In the genomic region with DNA sequence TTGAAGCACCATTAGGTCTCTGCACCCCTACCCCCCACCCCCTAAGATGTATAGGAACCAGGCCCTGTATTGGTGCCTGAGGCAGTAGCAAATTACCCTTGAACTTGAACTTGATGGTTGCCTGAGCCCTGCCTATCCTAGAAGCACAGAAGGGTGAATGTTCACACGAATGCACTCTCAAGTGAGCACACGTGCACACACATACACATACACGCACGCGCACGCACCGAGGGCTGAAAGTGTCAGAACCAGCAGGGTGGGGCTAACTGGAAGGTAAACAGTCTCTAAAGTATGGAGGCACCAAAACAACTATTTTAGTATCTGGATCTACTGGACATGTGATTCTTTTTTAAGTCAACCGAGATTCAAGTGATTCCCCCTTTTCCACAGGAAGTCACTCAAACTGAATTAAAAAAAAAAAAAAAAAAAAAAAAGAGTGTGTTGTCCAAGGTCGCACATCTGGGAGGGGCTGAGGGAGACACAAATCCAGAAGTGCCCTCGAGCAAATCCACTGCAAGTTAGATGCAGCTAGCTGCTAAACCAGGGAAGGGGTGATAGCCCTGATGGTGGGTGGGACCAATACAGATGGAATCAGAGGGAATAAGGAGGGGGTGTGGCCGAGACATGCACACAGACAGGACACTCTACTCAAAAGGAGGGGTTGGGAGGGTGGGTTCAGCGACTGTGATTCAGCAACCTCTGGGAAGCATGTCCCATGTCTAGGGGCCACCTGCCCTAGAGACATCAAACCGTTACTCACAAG, we compare ENCODE assay signal across 8 mouse cellular contexts.
A peak's percentile ranks its signal among the peaks of the same experiment; 100 is the strongest.
DNase-seq lines count a peak whose midpoint lies in the region; ATAC-seq lines count a peak whose summit lies in the region.
"Had no signal": no experiment of that assay in that cellular context is flagged by ENCODE, and none has a peak within 500 bp of the region (broad histone marks: within the 10 kb centered on the region; RNA-seq: fewer than 3 reads in every experiment).

No protein-coding gene starts in this region.

- H3K27me3 ChIP-seq in kidney, embryonic 15.5 days: no peaks in the 10 kb centered on the region
- no peaks in the 10 kb centered on the region for H3K27me3 ChIP-seq in embryonic facial prominence, embryonic 15.5 days
- no peaks in the 10 kb centered on the region for H3K27me3 ChIP-seq in liver, embryonic 11.5 days (replicated peaks; ENCODE audit: control insufficient read depth, insufficient read depth, low read length)

- no peaks in the 10 kb centered on the region for H3K36me3 ChIP-seq in kidney, embryonic 15.5 days
- no peaks in the 10 kb centered on the region for H3K36me3 ChIP-seq in embryonic facial prominence, embryonic 15.5 days
- no peaks in the 10 kb centered on the region for H3K36me3 ChIP-seq in liver, embryonic 11.5 days (ENCODE audit: control insufficient read depth, insufficient read depth, low read length)

- H3K9me3 ChIP-seq in kidney, embryonic 15.5 days (replicated peaks): no peaks in the 10 kb centered on the region
- no peaks in the 10 kb centered on the region for H3K9me3 ChIP-seq in embryonic facial prominence, embryonic 15.5 days (replicated peaks)
- no peaks in the 10 kb centered on the region for H3K9me3 ChIP-seq in liver, embryonic 11.5 days (ENCODE audit: control insufficient read depth, low read length)

- H3K4me3 ChIP-seq in kidney, embryonic 15.5 days (replicated peaks): no peak overlapping the region
- no peak overlapping the region for H3K4me3 ChIP-seq in embryonic facial prominence, embryonic 15.5 days (replicated peaks)
- H3K4me3 ChIP-seq in liver, embryonic 11.5 days (ENCODE audit: low read depth, low read length): no peak overlapping the region

- peak overlapping the region; percentile 92 for H3K27ac ChIP-seq in kidney, embryonic 15.5 days
- peak overlapping the region; percentile 85 for H3K27ac ChIP-seq in embryonic facial prominence, embryonic 15.5 days (replicated peaks)
- peak overlapping the region; percentile 66; the same call in 1 of the 2 replicates for H3K27ac ChIP-seq in liver, embryonic 11.5 days (ENCODE audit: low read depth, low read length)

- 70% methylated on average over 13 of the region's 13 CpGs for WGBS in kidney, embryonic 15.5 days
- WGBS in embryonic facial prominence, embryonic 15.5 days: 47% methylated on average over 13 of the region's 13 CpGs
- WGBS in liver, embryonic 11.5 days: 77% methylated on average over 13 of the region's 13 CpGs

- no peak for ATAC-seq in kidney, embryonic 15.5 days (replicated peaks; ENCODE audit: low FRiP score)
- no peak for ATAC-seq in embryonic facial prominence, embryonic 15.5 days (ENCODE audit: insufficient number of reproducible peaks, low FRiP score, low TSS enrichment, low read depth)
- ATAC-seq in liver, embryonic 11.5 days (replicated peaks; ENCODE audit: low FRiP score): no peak
- no peak for ATAC-seq in megakaryocyte progenitor cell, adult 5-6 weeks (replicated peaks; ENCODE audit: poor library complexity)

- H3K4me1 ChIP-seq in kidney, embryonic 15.5 days: peaks cover 98% of the 10 kb centered on the region
- H3K4me1 ChIP-seq in embryonic facial prominence, embryonic 15.5 days: peaks cover 96% of the 10 kb centered on the region
- peaks cover 59% of the 10 kb centered on the region for H3K4me1 ChIP-seq in liver, embryonic 11.5 days (replicated peaks; ENCODE audit: control insufficient read depth, insufficient read depth, low read length)

- peak overlapping the region; percentile 14; the same call in 1 of the 2 replicates for H3K4me2 ChIP-seq in kidney, embryonic 15.5 days
- H3K4me2 ChIP-seq in embryonic facial prominence, embryonic 15.5 days (replicated peaks): peak overlapping the region; percentile 6; the same call in 1 of the 2 replicates
- H3K4me2 ChIP-seq in liver, embryonic 11.5 days: no peak overlapping the region

- no peak overlapping the region for H3K9ac ChIP-seq in kidney, embryonic 15.5 days
- no peak overlapping the region for H3K9ac ChIP-seq in embryonic facial prominence, embryonic 15.5 days
- H3K9ac ChIP-seq in liver, embryonic 11.5 days (ENCODE audit: low read depth, low read length): no peak overlapping the region

- DNase-seq in kidney, postnatal 4 days: no peak
- DNase-seq in ZHBTc4 (ENCODE audit: low read depth, low spot score): peak; percentile 56
- no peak for DNase-seq in liver, embryonic 11.5 days (ENCODE audit: low spot score)
- no peak for DNase-seq in frontal cortex, postnatal 14 days (ENCODE audit: low spot score in 2 of 2)
- DNase-seq: spleen, adult 18-20 months had no signal
